In genomic region chr2:3332056-3332455, GRCm38 (mm10) we compare ENCODE assay signal across 8 mouse cellular contexts. TPM values are rescaled to one million over a fixed set of nuclear protein-coding genes. Genes with fewer than 3 reads are reported as not detected.
DNase-seq lines count a peak whose midpoint lies in the region; ATAC-seq and TF ChIP-seq lines count a peak whose summit lies in the region.

No protein-coding gene starts in this region.

- H3K4me1 ChIP-seq in embryonic fibroblast, embryonic 13.5 days (ENCODE audit: control insufficient read depth, insufficient read depth, low read length): peaks cover 5% of the 10 kb centered on the region
- peaks cover 30% of the 10 kb centered on the region for H3K4me1 ChIP-seq in liver, embryonic 12.5 days

- intact Hi-C loops in gastrocnemius, adult 2 months (cut with DNase I): loop anchor here (2.0 to 10.0 kb wide), 5 partner anchors 47 to 215 kb away; partner anchors contain the start of genes Cdnf, Gm45902, Hspa14 and Nmt2
- intact Hi-C loops in gastrocnemius, postnatal 14 days (cut with DNase I; ENCODE audit: low total_unique reads): no loop called here

- no peaks in the 10 kb centered on the region; the same call in 1 of the 2 replicates for H3K27me3 ChIP-seq in liver, embryonic 12.5 days (replicated peaks)

- no peaks in the 10 kb centered on the region for H3K9me3 ChIP-seq in liver, embryonic 12.5 days (replicated peaks)

- H3K36me3 ChIP-seq in liver, embryonic 12.5 days: peaks cover 23% of the 10 kb centered on the region

- peak overlapping the region; percentile 94 for H3K4me2 ChIP-seq in liver, embryonic 12.5 days

- DNase-seq in gastrocnemius, adult 2 months: no peak
- no peak for DNase-seq in gastrocnemius, postnatal 14 days
- peak; percentile 52 for DNase-seq in 3T3-L1 (ENCODE audit: low read depth, low spot score)
- DNase-seq in urinary bladder, postnatal 4 days (ENCODE audit: low spot score in 2 of 2): no peak
- DNase-seq in gastrocnemius, postnatal 10 days: no peak
- no peak for DNase-seq in layer of hippocampus, adult 8-10 months (ENCODE audit: low spot score in 2 of 2)

- no peak for TF ChIP-seq CTCF in gastrocnemius, adult 2 months (IDR thresholded peaks at IDR 0.05)
- TF ChIP-seq CTCF in embryonic fibroblast, embryonic 13.5 days (IDR thresholded peaks at IDR 0.05; ENCODE audit: borderline replicate concordance, insufficient read depth, low read length): no peak

- peak overlapping the region; percentile 84 for H3K9ac ChIP-seq in liver, embryonic 12.5 days

- ATAC-seq in liver, embryonic 12.5 days: no peak

- under 1% methylated on average over 21 of the region's 21 CpGs for WGBS in liver, embryonic 12.5 days (ENCODE audit: insufficient replicate concordance)

- TF ChIP-seq POLR2A in embryonic fibroblast, embryonic 13.5 days (IDR thresholded peaks at IDR 0.05; ENCODE audit: low read depth, low read length): no peak

- H3K4me3 ChIP-seq in gastrocnemius, adult 2 months: peak overlapping the region; percentile 97
- peak overlapping the region; percentile 71 for H3K4me3 ChIP-seq in embryonic fibroblast, embryonic 13.5 days (ENCODE audit: insufficient read depth, low read length)
- peak overlapping the region; percentile 73 for H3K4me3 ChIP-seq in liver, embryonic 12.5 days

- H3K27ac ChIP-seq in gastrocnemius, adult 2 months: peak overlapping the region; percentile 96
- H3K27ac ChIP-seq in embryonic fibroblast, embryonic 13.5 days (ENCODE audit: insufficient read depth, low read length): peak overlapping the region; percentile 60
- peak overlapping the region; percentile 81 for H3K27ac ChIP-seq in liver, embryonic 12.5 days

RNA-seq across cellular contexts. Expression of gene Rpp38, which starts 0.4 kb away (rescaled TPM):
- total RNA-seq in gastrocnemius, adult 2 months (2021): 1 to 10 TPM; 6.8 to 7.3 TPM
- total RNA-seq in gastrocnemius, postnatal 14 days (2021): 1 to 10 TPM; 5.2 to 5.6 TPM
- polyA plus RNA-seq in embryonic fibroblast, embryonic 13.5 days (2011; ENCODE audit: insufficient read length, low read depth, missing spikeins): 13.7 and 16.1 TPM in 2 replicates
- 19.7 TPM in 2 replicates for polyA plus RNA-seq in liver, embryonic 12.5 days (2016; fragmentation: Nextera tagmentation; extraction: Ambion mirVana)
- total RNA-seq in gastrocnemius, postnatal 10 days (2021): 1 to 10 TPM; 6.2 to 9.1 TPM
- 10 to 100 TPM in 2 of 4 experiments, 1 to 10 TPM in 2; 8.3 to 14.4 (median 10.2) TPM for total RNA-seq in layer of hippocampus, adult 8-10 months (2022)

RNA-seq across cellular contexts. Expression of gene Acbd7, which starts 3.9 kb away (rescaled TPM):
- total RNA-seq in gastrocnemius, adult 2 months (2021): under 1 TPM in 1 of 2 experiments, not detected in 1; 0.64 TPM
- total RNA-seq in gastrocnemius, postnatal 14 days (2021): under 1 TPM; 0.43 to 0.64 TPM
- not detected in 2 replicates for polyA plus RNA-seq in embryonic fibroblast, embryonic 13.5 days (2011; ENCODE audit: insufficient read length, low read depth, missing spikeins)
- 0.37 and 0.93 TPM in 2 replicates for polyA plus RNA-seq in liver, embryonic 12.5 days (2016; fragmentation: Nextera tagmentation; extraction: Ambion mirVana)
- total RNA-seq in gastrocnemius, postnatal 10 days (2021): under 1 TPM; 0.49 to 0.93 TPM
- 1 to 10 TPM in 3 of 4 experiments, under 1 TPM in 1; 0.68 to 2.0 (median 1.4) TPM for total RNA-seq in layer of hippocampus, adult 8-10 months (2022)

RNA-seq across cellular contexts. Expression of gene Nmt2, which starts 48.0 kb away (rescaled TPM):
- 10 to 100 TPM; 11.0 to 12.9 TPM for total RNA-seq in gastrocnemius, adult 2 months (2021)
- 1 to 10 TPM; 7.4 to 9.6 TPM for total RNA-seq in gastrocnemius, postnatal 14 days (2021)
- 34.3 and 36.7 TPM in 2 replicates for polyA plus RNA-seq in embryonic fibroblast, embryonic 13.5 days (2011; ENCODE audit: insufficient read length, low read depth, missing spikeins)
- polyA plus RNA-seq in liver, embryonic 12.5 days (2016; fragmentation: Nextera tagmentation; extraction: Ambion mirVana): 21.7 and 21.8 TPM in 2 replicates
- 10 to 100 TPM in 1 of 2 experiments, 1 to 10 TPM in 1; 9.9 to 14.3 TPM for total RNA-seq in gastrocnemius, postnatal 10 days (2021)
- 10 to 100 TPM; 80.8 to 96.6 (median 88.5) TPM for total RNA-seq in layer of hippocampus, adult 8-10 months (2022)

Comparison
In these comparisons a context has a peak if more than half of its experiments do, and no peak if none do; other contexts are left out.
1. RNA of gene Nmt2, which starts 48.0 kb away (total RNA-seq): 80.8 to 96.6 TPM in layer of hippocampus, adult 8-10 months; 9.9 to 14.3 TPM in gastrocnemius, postnatal 10 days, 11.0 to 12.9 TPM in gastrocnemius, adult 2 months and 7.4 to 9.6 TPM in gastrocnemius, postnatal 14 days; every median in the first group is over 4 times any median in the second.
2. Peak in every context shown above with its lines, with median percentiles within 50 percentile points of each other: H3K27ac ChIP-seq and H3K4me3 ChIP-seq.